ENCODE assay signal across 9 mouse cellular contexts in the genomic region with DNA sequence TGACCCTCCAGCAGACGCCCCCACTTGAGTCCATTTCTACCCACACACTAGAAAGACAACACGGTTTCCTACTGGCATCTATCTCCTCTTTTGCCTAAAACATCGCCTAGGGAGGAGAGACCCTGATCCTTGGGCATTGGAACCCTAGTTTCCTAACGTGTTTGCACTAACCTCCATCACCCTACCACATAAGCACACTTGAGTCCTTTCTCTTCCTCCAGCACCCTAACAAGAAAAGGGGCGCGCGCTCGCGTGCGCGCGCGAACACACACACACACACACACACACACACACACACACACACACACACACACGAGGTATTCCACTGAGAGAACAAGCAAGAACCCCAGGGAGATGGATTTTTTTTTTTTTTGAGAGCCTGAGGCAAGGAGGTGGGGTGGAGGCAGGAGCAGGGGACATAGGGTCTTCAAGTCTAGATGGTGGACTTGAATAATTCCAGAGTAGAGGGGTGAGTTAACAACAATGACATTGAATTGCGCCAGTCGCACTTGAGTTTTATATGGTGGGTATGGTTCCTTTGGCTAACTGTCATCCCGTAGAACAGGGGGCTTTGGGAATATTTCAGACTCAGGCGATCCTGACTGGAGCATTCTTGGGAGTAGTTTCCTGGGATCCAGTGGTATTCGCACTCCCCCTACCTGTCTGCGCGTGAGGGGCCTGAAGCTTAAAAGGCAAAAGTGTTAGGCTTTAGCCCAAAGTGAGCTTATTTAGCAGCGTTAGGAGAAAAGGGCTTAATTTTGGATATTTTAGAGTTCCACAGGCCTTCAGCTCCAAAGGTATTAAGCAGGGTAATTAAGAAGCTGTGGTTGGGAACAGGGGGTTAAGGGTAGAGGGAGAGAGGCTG. TPM values are rescaled to one million over a fixed set of nuclear protein-coding genes. Genes with fewer than 3 reads are reported as not detected.
DNase-seq lines count a peak whose midpoint lies in the region; ATAC-seq lines count a peak whose summit lies in the region.
"Had no signal": no experiment of that assay in that cellular context is flagged by ENCODE, and none has a peak within 500 bp of the region (broad histone marks: within the 10 kb centered on the region; RNA-seq: fewer than 3 reads in every experiment).

No protein-coding gene starts in this region.

- H3K9ac ChIP-seq in kidney, embryonic 14.5 days (ENCODE audit: low read depth, low read length): no peak overlapping the region
- H3K9ac ChIP-seq in hindbrain, embryonic 11.5 days (ENCODE audit: low read depth, low read length): no peak overlapping the region
- peak overlapping the region; percentile 62 for H3K9ac ChIP-seq in midbrain, embryonic 14.5 days (replicated peaks; ENCODE audit: low read length)

- no peak for DNase-seq in kidney, adult 8-10 months
- peak; percentile 40 for DNase-seq in cerebellum, adult 8-10 months
- DNase-seq in hindbrain, embryonic 11.5 days (ENCODE audit: low spot score): peak; percentile 27
- DNase-seq in midbrain, embryonic 14.5 days: peak; percentile 66
- DNase-seq in spleen, adult 18-20 months: no peak
- no peak for DNase-seq in thymus, postnatal 14 days

- H3K4me3 ChIP-seq in kidney, embryonic 14.5 days (ENCODE audit: low read length): peak overlapping the region; percentile 41
- H3K4me3 ChIP-seq in hindbrain, embryonic 11.5 days (ENCODE audit: low read depth, low read length): peak overlapping the region; percentile 44
- peak overlapping the region; percentile 53 for H3K4me3 ChIP-seq in midbrain, embryonic 14.5 days (replicated peaks; ENCODE audit: low read depth, low read length)

- no peak; the same call in 1 of the 2 replicates for ATAC-seq in kidney, embryonic 14.5 days (ENCODE audit: low FRiP score, low TSS enrichment)
- peak; percentile 20 for ATAC-seq in hindbrain, embryonic 11.5 days (ENCODE audit: low FRiP score)
- peak; percentile 32; the same call in 1 of the 2 replicates for ATAC-seq in midbrain, embryonic 14.5 days (ENCODE audit: low FRiP score, low TSS enrichment)
- ATAC-seq in erythroblast, adult 5-6 weeks (replicated peaks; ENCODE audit: low FRiP score, poor library complexity, severe bottlenecking): no peak

- peak overlapping the region; percentile 62 for H3K4me2 ChIP-seq in kidney, embryonic 14.5 days (replicated peaks; ENCODE audit: low read depth, low read length)
- H3K4me2 ChIP-seq in hindbrain, embryonic 11.5 days (replicated peaks; ENCODE audit: low read depth, low read length): peak overlapping the region; percentile 64
- H3K4me2 ChIP-seq in midbrain, embryonic 14.5 days (ENCODE audit: low read length): peak overlapping the region; percentile 59

- H3K4me1 ChIP-seq in kidney, embryonic 14.5 days (ENCODE audit: control insufficient read depth, insufficient read depth, low read length): no peaks in the 10 kb centered on the region
- no peaks in the 10 kb centered on the region for H3K4me1 ChIP-seq in hindbrain, embryonic 11.5 days (replicated peaks; ENCODE audit: control insufficient read depth, insufficient read depth, low read length)
- H3K4me1 ChIP-seq in midbrain, embryonic 14.5 days (ENCODE audit: control insufficient read depth, insufficient read depth, low read length): no peaks in the 10 kb centered on the region

- H3K27ac ChIP-seq in kidney, embryonic 14.5 days (ENCODE audit: low read depth, low read length): no peak overlapping the region
- no peak overlapping the region for H3K27ac ChIP-seq in hindbrain, embryonic 11.5 days (ENCODE audit: low read depth, low read length)
- H3K27ac ChIP-seq in midbrain, embryonic 14.5 days (replicated peaks; ENCODE audit: low read depth, low read length): peak overlapping the region; percentile 80

- no peaks in the 10 kb centered on the region for H3K27me3 ChIP-seq in kidney, embryonic 14.5 days (ENCODE audit: control insufficient read depth, insufficient read depth, low read length)
- no peaks in the 10 kb centered on the region for H3K27me3 ChIP-seq in hindbrain, embryonic 11.5 days (ENCODE audit: control insufficient read depth, insufficient read depth, low read length)
- H3K27me3 ChIP-seq in midbrain, embryonic 14.5 days (ENCODE audit: control insufficient read depth, insufficient read depth, low read length): no peaks in the 10 kb centered on the region

- no peaks in the 10 kb centered on the region for H3K36me3 ChIP-seq in kidney, embryonic 14.5 days (ENCODE audit: control insufficient read depth, insufficient read depth, low read length)
- no peaks in the 10 kb centered on the region for H3K36me3 ChIP-seq in hindbrain, embryonic 11.5 days (ENCODE audit: control insufficient read depth, insufficient read depth, low read length)
- no peaks in the 10 kb centered on the region for H3K36me3 ChIP-seq in midbrain, embryonic 14.5 days (ENCODE audit: control insufficient read depth, insufficient read depth, low read length)

- 32% methylated on average over 22 of the region's 22 CpGs for WGBS in kidney, embryonic 14.5 days
- 19% methylated on average over 21 of the region's 22 CpGs for WGBS in hindbrain, embryonic 11.5 days
- WGBS in midbrain, embryonic 14.5 days: 20% methylated on average over 22 of the region's 22 CpGs

- no peaks in the 10 kb centered on the region for H3K9me3 ChIP-seq in kidney, embryonic 14.5 days (ENCODE audit: control insufficient read depth, low read length)
- H3K9me3 ChIP-seq in hindbrain, embryonic 11.5 days (ENCODE audit: control insufficient read depth, low read length): no peaks in the 10 kb centered on the region
- no peaks in the 10 kb centered on the region for H3K9me3 ChIP-seq in midbrain, embryonic 14.5 days (ENCODE audit: control insufficient read depth, low read length)

RNA-seq across cellular contexts. Expression of a gene that starts 0.6 kb away (rescaled TPM):
- 0.91 and 1.1 TPM in 2 replicates for polyA plus RNA-seq in kidney, embryonic 14.5 days (2014; fragmentation: Nextera tagmentation; extraction: Ambion mirVana)
- 2.6 and 3.7 TPM in 2 replicates for polyA plus RNA-seq in hindbrain, embryonic 11.5 days (2014; fragmentation: Nextera tagmentation; extraction: Ambion mirVana)
- 15.7 and 18.6 TPM in 2 replicates for polyA plus RNA-seq in midbrain, embryonic 14.5 days (2014; fragmentation: Nextera tagmentation; extraction: Ambion mirVana)
- total RNA-seq in erythroblast, adult 5-6 weeks (2015; ENCODE audit: low replicate concordance): not detected in 2 replicates
- total RNA-seq in erythroblast, adult 5-6 weeks (2017; ENCODE audit: low replicate concordance): not detected in 2 replicates
- total RNA-seq: MEL had no signal

Comparison
In these comparisons a context has a peak if more than half of its experiments do, and no peak if none do; other contexts are left out.
1. ATAC-seq: peak in hindbrain, embryonic 11.5 days (single experiment) and midbrain, embryonic 14.5 days (single experiment); none in kidney, embryonic 14.5 days (single experiment) and erythroblast, adult 5-6 weeks (single experiment).
2. DNase-seq: peak in cerebellum, adult 8-10 months (single experiment), hindbrain, embryonic 11.5 days (single experiment) and midbrain, embryonic 14.5 days (single experiment); none in kidney, adult 8-10 months (0 of 2), spleen, adult 18-20 months (0 of 2) and thymus, postnatal 14 days (single experiment).
3. Peak in every context shown above with its lines, with median percentiles within 50 percentile points of each other: H3K4me2 ChIP-seq and H3K4me3 ChIP-seq.